Mouse (Mus musculus) left cerebral cortex, adult 11 months (tissue): ENCODE data around the gene 1700092M07Rik.

ENCODE experiments used
- DNase-seq: peaks from one replicate; pipeline ENCODE4 v3.0.0; 2022; ENCODE audit warnings: low spot score

1700092M07Rik gene

GRCm38 (mm10) chr19:8740603-8741002 is at the start of gene 1700092M07Rik:
1700092M07Rik (plus strand) TSS chr19:8740718.
- DNase-seq, result no peak

GRCm38 (mm10) chr19:8691871-8692539 is 48.5 kb upstream of the 1700092M07Rik start:
- DNase-seq, result no peak

GRCm38 (mm10) chr19:8692740-8693139 is 47.8 kb upstream of the 1700092M07Rik start:
- DNase-seq, result no peak

- no peak for DNase-seq
Observed at GRCm38 (mm10) chr19:8695330-8695729, 45.2 kb upstream of the 1700092M07Rik start.

GRCm38 (mm10) chr19:8699652-8700051 is 40.9 kb upstream of the 1700092M07Rik start:
- DNase-seq, result no peak

- DNase-seq, result no peak
Observed at GRCm38 (mm10) chr19:8702458-8702857, 38.1 kb upstream of the 1700092M07Rik start.

GRCm38 (mm10) chr19:8703571-8703970 is 36.9 kb upstream of the 1700092M07Rik start:
- no peak for DNase-seq

- no peak for DNase-seq
Observed at GRCm38 (mm10) chr19:8705026-8705708, 35.4 kb upstream of the 1700092M07Rik start.

GRCm38 (mm10) chr19:8706132-8706667 is 34.3 kb upstream of the 1700092M07Rik start:
- DNase-seq, result no peak

- no peak for DNase-seq
Observed at GRCm38 (mm10) chr19:8706930-8707329, 33.6 kb upstream of the 1700092M07Rik start.

- DNase-seq, result no peak
Observed at GRCm38 (mm10) chr19:8708954-8709353, 31.6 kb upstream of the 1700092M07Rik start.

GRCm38 (mm10) chr19:8710057-8710456 is 30.5 kb upstream of the 1700092M07Rik start:
- DNase-seq, result no peak

GRCm38 (mm10) chr19:8711506-8711905 is 29.0 kb upstream of the 1700092M07Rik start:
- no peak for DNase-seq

- DNase-seq, result no peak
Observed at GRCm38 (mm10) chr19:8711949-8712869, 28.3 kb upstream of the 1700092M07Rik start.

- DNase-seq, result peak; percentile 63
Observed at GRCm38 (mm10) chr19:8712870-8713305, 27.6 kb upstream of the 1700092M07Rik start.

- peak; percentile 91 for DNase-seq
Observed at GRCm38 (mm10) chr19:8713306-8713996, 27.1 kb upstream of the 1700092M07Rik start.

GRCm38 (mm10) chr19:8713997-8714652 is 26.4 kb upstream of the 1700092M07Rik start:
- no peak for DNase-seq

- no peak for DNase-seq
Observed at GRCm38 (mm10) chr19:8714653-8715481, 25.7 kb upstream of the 1700092M07Rik start.

GRCm38 (mm10) chr19:8715868-8716766 is 24.4 kb upstream of the 1700092M07Rik start:
- no peak for DNase-seq
